Mouse (Mus musculus): Measurements from ENCODE around the gene Rnf26. TPM values are rescaled to one million over a fixed set of nuclear protein-coding genes. Genes with fewer than 3 reads are reported as not detected.
A peak's percentile ranks its signal among the peaks of the same experiment; 100 is the strongest.

Gene Rnf26
- polyA plus RNA-seq, 1 experiment, result 28.8 TPM

- TF ChIP-seq CTCF (conservative IDR thresholded peaks at IDR 0.05; ENCODE audit: insufficient read depth, insufficient read length, low read depth, low read length) (no peak), POLR2A (IDR thresholded peaks at IDR 0.05; ENCODE audit: low read depth, low read length) (no peak)
- H3K4me1 ChIP-seq (ENCODE audit: control insufficient read depth, insufficient read depth, low read length), result peaks cover 14% of the 10 kb centered on the region; the same call in 1 of the 2 replicates
- H3K4me3 ChIP-seq (ENCODE audit: insufficient read depth, low read depth, low read length), result no peak overlapping the region
- no peak for DNase-seq
- H3K36me3 ChIP-seq (ENCODE audit: control insufficient read depth, insufficient read depth, low read length), result no peaks in the 10 kb centered on the region
- no peak overlapping the region for H3K27ac ChIP-seq (ENCODE audit: insufficient read depth, low read depth, low read length)
- H3K27me3 ChIP-seq (replicated peaks; ENCODE audit: control insufficient read depth, insufficient read depth, low read length), result no peaks in the 10 kb centered on the region
- 60% methylated on average over 4 of the region's 4 CpGs for WGBS
Measured at GRCm38 (mm10) chr9:44137846-44138245, 24.5 kb upstream of the Rnf26 start.

- Histone ChIP-seq H3K27ac (ENCODE audit: insufficient read depth, low read depth, low read length) (no peak overlapping the region), H3K4me1 (ENCODE audit: control insufficient read depth, insufficient read depth, low read length) (peaks cover 14% of the 10 kb centered on the region; the same call in 1 of the 2 replicates), H3K27me3 (replicated peaks; ENCODE audit: control insufficient read depth, insufficient read depth, low read length) (no peaks in the 10 kb centered on the region), H3K4me3 (ENCODE audit: insufficient read depth, low read depth, low read length) (peak overlapping the region; percentile 68), H3K36me3 (ENCODE audit: control insufficient read depth, insufficient read depth, low read length) (no peaks in the 10 kb centered on the region)
- WGBS, result 44% methylated on average over 7 of the region's 7 CpGs
- no peak for TF ChIP-seq POLR2A (IDR thresholded peaks at IDR 0.05; ENCODE audit: low read depth, low read length)
- TF ChIP-seq CTCF (conservative IDR thresholded peaks at IDR 0.05; ENCODE audit: insufficient read depth, insufficient read length, low read depth, low read length), result no peak
- DNase-seq, result no peak
Measured at GRCm38 (mm10) chr9:44135731-44136411, 22.6 kb upstream of the Rnf26 start.

- H3K4me1 ChIP-seq (ENCODE audit: control insufficient read depth, insufficient read depth, low read length), result peaks cover 14% of the 10 kb centered on the region; the same call in 1 of the 2 replicates
- peak overlapping the region; percentile 68 for H3K4me3 ChIP-seq (ENCODE audit: insufficient read depth, low read depth, low read length)
- no peaks in the 10 kb centered on the region for H3K36me3 ChIP-seq (ENCODE audit: control insufficient read depth, insufficient read depth, low read length)
- peak; percentile 60 for DNase-seq
- TF ChIP-seq POLR2A (IDR thresholded peaks at IDR 0.05; ENCODE audit: low read depth, low read length) (no peak), CTCF (conservative IDR thresholded peaks at IDR 0.05; ENCODE audit: insufficient read depth, insufficient read length, low read depth, low read length) (no peak)
- 0 out of 2 replicates have a peak overlapping the region, but pooled peaks have one; percentile 11 for H3K27ac ChIP-seq (ENCODE audit: insufficient read depth, low read depth, low read length)
- no peaks in the 10 kb centered on the region for H3K27me3 ChIP-seq (replicated peaks; ENCODE audit: control insufficient read depth, insufficient read depth, low read length)
- 2% methylated on average over 49 of the region's 49 CpGs for WGBS
Measured at GRCm38 (mm10) chr9:44134851-44135730, 21.8 kb upstream of the Rnf26 start.

GRCm38 (mm10) chr9:44134101-44134850 lies 21.0 kb upstream of the Rnf26 start, which contains the start of gene Mcam:
Gene Mcam (plus strand): TSS chr9:44134469.
- peak within 1 kb of the TSS; percentile 68 for H3K4me3 ChIP-seq (ENCODE audit: insufficient read depth, low read depth, low read length)
- under 1% methylated on average over 55 of the region's 55 CpGs for WGBS
- H3K27ac ChIP-seq (ENCODE audit: insufficient read depth, low read depth, low read length), result peak within 1 kb of the TSS; percentile 11
- no peak for TF ChIP-seq CTCF (conservative IDR thresholded peaks at IDR 0.05; ENCODE audit: insufficient read depth, insufficient read length, low read depth, low read length)
- peak; percentile 43 for TF ChIP-seq POLR2A (IDR thresholded peaks at IDR 0.05; ENCODE audit: low read depth, low read length)
- no peaks in the 10 kb centered on the region for H3K36me3 ChIP-seq (ENCODE audit: control insufficient read depth, insufficient read depth, low read length)
- peak; percentile 87 for DNase-seq
- H3K27me3 ChIP-seq (replicated peaks; ENCODE audit: control insufficient read depth, insufficient read depth, low read length), result no peaks in the 10 kb centered on the region
- peaks cover 14% of the 10 kb centered on the region; the same call in 1 of the 2 replicates for H3K4me1 ChIP-seq (ENCODE audit: control insufficient read depth, insufficient read depth, low read length)

- H3K36me3 ChIP-seq (ENCODE audit: control insufficient read depth, insufficient read depth, low read length), result no peaks in the 10 kb centered on the region
- 30% methylated on average over 2 of the region's 2 CpGs for WGBS
- H3K4me3 ChIP-seq (ENCODE audit: insufficient read depth, low read depth, low read length), result peak overlapping the region; percentile 68
- DNase-seq, result no peak
- peak overlapping the region; percentile 11 for H3K27ac ChIP-seq (ENCODE audit: insufficient read depth, low read depth, low read length)
- H3K27me3 ChIP-seq (replicated peaks; ENCODE audit: control insufficient read depth, insufficient read depth, low read length), result no peaks in the 10 kb centered on the region
- no peak for TF ChIP-seq POLR2A (IDR thresholded peaks at IDR 0.05; ENCODE audit: low read depth, low read length)
- TF ChIP-seq CTCF (conservative IDR thresholded peaks at IDR 0.05; ENCODE audit: insufficient read depth, insufficient read length, low read depth, low read length), result no peak
- peaks cover 14% of the 10 kb centered on the region; the same call in 1 of the 2 replicates for H3K4me1 ChIP-seq (ENCODE audit: control insufficient read depth, insufficient read depth, low read length)
Measured at GRCm38 (mm10) chr9:44133287-44133686, 20.0 kb upstream of the Rnf26 start.

- WGBS, result 78% methylated on average over 5 of the region's 5 CpGs
- no peak overlapping the region for H3K27ac ChIP-seq (ENCODE audit: insufficient read depth, low read depth, low read length)
- DNase-seq, result no peak
- H3K4me3 ChIP-seq (ENCODE audit: insufficient read depth, low read depth, low read length), result no peak overlapping the region
- no peak for TF ChIP-seq CTCF (conservative IDR thresholded peaks at IDR 0.05; ENCODE audit: insufficient read depth, insufficient read length, low read depth, low read length)
- TF ChIP-seq POLR2A (IDR thresholded peaks at IDR 0.05; ENCODE audit: low read depth, low read length), result no peak
- peaks cover 14% of the 10 kb centered on the region; the same call in 1 of the 2 replicates for H3K4me1 ChIP-seq (ENCODE audit: control insufficient read depth, insufficient read depth, low read length)
- no peaks in the 10 kb centered on the region for H3K27me3 ChIP-seq (replicated peaks; ENCODE audit: control insufficient read depth, insufficient read depth, low read length)
- H3K36me3 ChIP-seq (ENCODE audit: control insufficient read depth, insufficient read depth, low read length), result no peaks in the 10 kb centered on the region
Measured at GRCm38 (mm10) chr9:44132200-44132599, 18.9 kb upstream of the Rnf26 start.

Measured in kidney, adult 2 months (tissue).